Mouse (Mus musculus) Patski (cell line): ENCODE measurements around the gene Tbc1d1. TPM values are rescaled to one million over a fixed set of nuclear protein-coding genes. Genes with fewer than 3 reads are reported as not detected.

Experiments
- ATAC-seq: fragments of 100-300 bp; one replicate; pipeline ENCODE4 v1.8.0; 2021
- CTCF ChIA-PET: fragments of 350-600 bp; sonication (Branson Sonifier 250); formaldehyde crosslinking; loops from one replicate; lab custom pipeline; 2022; ENCODE audit warnings: inconsistent platforms; lab: Charles Lee
- POLR2A ChIA-PET: fragments of 350-600 bp; sonication (Branson Sonifier 250); formaldehyde crosslinking; loops from one replicate; lab custom pipeline; 2022; ENCODE audit warnings: antibody characterized with exemption, inconsistent platforms; lab: Charles Lee
- DNase-seq: peaks from one replicate; pipeline ENCODE4 v3.0.0-alpha.2; 2011; ENCODE audit warnings: low read depth, low spot score
- H3K27me3 ChIP-seq: fragments of 371-371 bp; one replicate; pipeline ENCODE4 v1.5.1; 2021
- CTCF ChIP-seq: fragments of 100-300 bp; IDR thresholded peaks from one replicate; pipeline ENCODE4 v1.5.1; 2021
- in situ Hi-C: fragments of 300-500 bp; cut with MboI; formaldehyde crosslinking; loops from 3 replicates; pipeline ENCODE4 v1.11.1; 2018; ENCODE audit warnings: low pct_unique_long_range_greater_than_20kb, mixed read lengths
- polyA plus RNA-seq: library from polyadenylated mRNA; unstranded; gene quantifications from one replicate; pipeline ENCODE4 v1.2.3, GENCODE M21; 2021

Gene Tbc1d1
- polyA plus RNA-seq, 1 experiment from 2014 or later: 45.9 TPM

- DNase-seq (no peak), ATAC-seq (peak; percentile 74)
- ChIA-PET POLR2A (no interaction called here), CTCF (interaction anchor here (1.0 kb wide), 1 partner anchor 22 kb away, joined by 4 read pairs; no protein-coding TSS in a partner anchor)
- H3K27me3 ChIP-seq: no peaks in the 10 kb centered on the region
- no peak for TF ChIP-seq CTCF
- in situ Hi-C loops: no loop called here
These were observed 18.4 kb downstream of the Tbc1d1 start for GRCm38 (mm10) chr5:64174429-64174935.

- H3K27me3 ChIP-seq: no peaks in the 10 kb centered on the region
- ChIA-PET CTCF (interaction anchor here (1.2 to 1.7 kb wide), 3 partner anchors 8 to 45 kb away, joined by 3 to 4 read pairs (median 3); no protein-coding TSS in a partner anchor), POLR2A (no interaction called here)
- DNase-seq (no peak), ATAC-seq (no peak)
- no peak for TF ChIP-seq CTCF
- in situ Hi-C loops: no loop called here
These were observed 24.4 kb downstream of the Tbc1d1 start for GRCm38 (mm10) chr5:64180548-64180947.

GRCm38 (mm10) chr5:64183712-64184111 is 27.6 kb downstream of the Tbc1d1 start:
- ATAC-seq (no peak), DNase-seq (no peak)
- in situ Hi-C loops: no loop called here
- CTCF ChIA-PET: no interaction called here
- POLR2A ChIA-PET: no interaction called here
- no peaks in the 10 kb centered on the region for H3K27me3 ChIP-seq
- no peak for TF ChIP-seq CTCF

GRCm38 (mm10) chr5:64185257-64185656 is 29.2 kb downstream of the Tbc1d1 start:
- ATAC-seq (no peak), DNase-seq (no peak)
- in situ Hi-C loops: no loop called here
- TF ChIP-seq CTCF: no peak
- CTCF ChIA-PET: interaction anchor here (1.0 kb wide), 1 partner anchor 202 kb away, joined by 3 read pairs; no protein-coding TSS in a partner anchor
- POLR2A ChIA-PET: no interaction called here
- H3K27me3 ChIP-seq: no peaks in the 10 kb centered on the region

DNA sequence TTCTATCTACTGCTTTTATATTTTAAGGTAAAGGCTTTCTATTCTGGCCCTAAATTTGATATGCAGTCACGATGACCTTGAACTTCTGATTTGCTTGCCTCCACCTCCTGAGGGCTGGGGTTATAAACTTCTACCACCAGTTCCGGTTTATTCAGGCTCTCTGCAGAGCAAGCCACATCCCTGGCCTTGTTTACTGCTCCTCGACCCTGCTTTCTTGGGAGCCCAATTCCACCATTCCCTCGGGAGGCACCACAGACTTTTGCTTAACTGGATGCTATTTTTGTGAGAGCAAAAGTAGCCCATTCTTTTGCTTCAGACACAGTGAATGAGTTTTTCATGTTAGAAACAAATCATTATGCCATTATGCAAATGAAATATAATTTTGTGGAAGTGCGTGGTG is 30.5 kb downstream of the Tbc1d1 start:
- ChIA-PET POLR2A (no interaction called here), CTCF (no interaction called here)
- DNase-seq (no peak), ATAC-seq (no peak)
- in situ Hi-C loops: no loop called here
- H3K27me3 ChIP-seq: no peaks in the 10 kb centered on the region
- TF ChIP-seq CTCF: no peak

DNA sequence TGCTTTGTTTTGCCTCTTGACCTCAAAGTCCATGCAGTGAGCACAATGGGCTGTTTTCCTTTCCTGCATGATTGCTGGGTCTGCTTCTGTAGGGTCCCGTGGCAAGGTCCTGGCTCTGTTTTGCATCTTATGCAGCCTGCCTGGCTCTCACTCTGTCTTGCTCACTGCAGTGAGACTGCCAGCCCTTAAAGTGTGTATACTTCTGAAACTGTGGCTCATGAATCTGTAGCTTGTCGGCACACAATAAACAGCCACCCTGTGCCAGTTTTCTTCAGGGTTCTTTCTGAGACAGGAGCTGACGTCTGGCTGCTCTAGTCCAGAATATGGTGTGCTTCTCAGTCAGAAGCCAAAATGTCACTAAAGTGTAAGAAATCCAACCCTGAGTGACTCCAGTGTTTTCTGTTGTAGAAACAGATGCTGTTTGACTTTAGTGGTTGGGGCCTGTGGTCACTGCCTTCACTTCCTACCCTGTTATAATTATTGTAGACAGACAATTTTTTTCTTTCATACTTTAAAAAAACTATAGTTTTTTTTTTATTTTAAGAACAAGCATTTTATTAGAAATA is 32.1 kb downstream of the Tbc1d1 start:
- H3K27me3 ChIP-seq: no peaks in the 10 kb centered on the region
- in situ Hi-C loops: no loop called here
- no peak for TF ChIP-seq CTCF
- DNase-seq: no peak
- POLR2A ChIA-PET: no interaction called here
- CTCF ChIA-PET: interaction anchor here (0.8 kb wide), 1 partner anchor 12 kb away, joined by 3 read pairs; no protein-coding TSS in a partner anchor
- ATAC-seq: no peak

- ATAC-seq (no peak), DNase-seq (no peak)
- POLR2A ChIA-PET: no interaction called here
- TF ChIP-seq CTCF: peak; percentile 47
- in situ Hi-C loops: loop anchor here (10.0 kb wide), 1 partner anchor 154 kb away; no protein-coding TSS in a partner anchor
- CTCF ChIA-PET: interaction anchor here (1.0 kb wide), 1 partner anchor 81 kb away, joined by 3 read pairs; no protein-coding TSS in a partner anchor
- H3K27me3 ChIP-seq: no peaks in the 10 kb centered on the region
These were observed 34.8 kb downstream of the Tbc1d1 start for GRCm38 (mm10) chr5:64190892-64191291.

GRCm38 (mm10) chr5:64193353-64193752 is 37.2 kb downstream of the Tbc1d1 start:
- ChIA-PET POLR2A (no interaction called here), CTCF (no interaction called here)
- no peak for TF ChIP-seq CTCF
- ATAC-seq (no peak), DNase-seq (no peak)
- no peaks in the 10 kb centered on the region for H3K27me3 ChIP-seq
- in situ Hi-C loops: loop anchor here (10.0 kb wide), 1 partner anchor 151 kb away; no protein-coding TSS in a partner anchor

DNA sequence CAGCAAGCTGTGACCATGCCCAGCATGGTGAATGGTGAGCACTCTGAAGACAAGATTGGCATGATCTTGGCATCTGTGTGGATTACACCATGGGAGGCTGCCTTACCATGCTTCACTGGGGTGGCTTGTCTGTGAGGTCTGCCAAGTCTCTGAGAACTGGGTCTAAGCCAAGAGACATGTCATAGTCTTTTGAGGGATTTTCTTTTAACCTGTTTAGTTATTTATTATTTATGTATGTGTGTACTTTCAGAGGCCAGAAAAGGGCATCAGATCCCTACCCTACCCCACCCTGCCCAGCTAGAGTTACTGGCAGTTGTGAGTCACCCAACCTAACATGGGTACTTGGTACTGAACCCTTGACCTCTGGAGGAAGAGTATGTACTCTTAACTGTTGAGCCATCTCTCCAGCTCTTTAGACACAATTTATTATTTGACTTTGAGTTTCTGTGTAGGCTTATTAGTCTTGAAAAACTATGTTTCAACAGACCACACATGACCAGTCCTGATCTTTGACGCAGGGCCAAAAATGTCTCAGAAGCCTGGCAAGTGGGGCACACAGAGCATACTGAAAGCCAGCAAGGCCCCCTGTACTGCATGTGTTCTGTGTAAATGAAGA is 40.3 kb downstream of the Tbc1d1 start:
- in situ Hi-C loops: loop anchor here (10.0 kb wide), 1 partner anchor 148 kb away; no protein-coding TSS in a partner anchor
- ChIA-PET POLR2A (interaction anchor here (1.1 kb wide), 1 partner anchor 37 kb away, joined by 3 read pairs; no protein-coding TSS in a partner anchor), CTCF (interaction anchor here (1.0 to 1.5 kb wide), 3 partner anchors 22 to 60 kb away, joined by 3 to 4 read pairs (median 4); partner anchors contain the start of gene Tbc1d1)
- H3K27me3 ChIP-seq: no peaks in the 10 kb centered on the region
- no peak for TF ChIP-seq CTCF
- peak; percentile 91 for ATAC-seq
- DNase-seq: peak; percentile 94

DNA sequence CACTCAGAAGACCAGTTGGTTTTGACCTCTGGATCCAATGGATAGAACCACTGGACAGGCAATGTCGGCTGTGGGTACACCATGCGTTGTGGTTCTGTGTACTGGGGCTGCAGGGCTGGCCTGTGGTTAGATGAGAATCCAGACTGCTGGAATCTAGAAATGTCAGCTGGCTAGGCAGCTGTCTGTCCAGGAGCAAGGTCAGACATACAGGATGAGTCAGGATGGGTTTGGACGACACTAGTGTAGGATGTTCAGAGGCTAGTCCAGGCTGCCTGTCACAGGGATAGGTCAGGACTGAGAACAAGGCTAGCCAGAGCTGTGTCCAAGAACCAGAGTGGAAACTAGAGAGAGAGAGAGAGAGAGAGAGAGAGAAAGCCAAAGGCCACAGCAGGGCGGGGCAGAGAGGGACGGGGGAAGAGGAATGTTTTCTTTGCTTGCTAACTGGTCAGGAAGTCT is 40.8 kb downstream of the Tbc1d1 start:
- POLR2A ChIA-PET: interaction anchor here (1.1 kb wide), 1 partner anchor 37 kb away, joined by 3 read pairs; no protein-coding TSS in a partner anchor
- H3K27me3 ChIP-seq: no peaks in the 10 kb centered on the region
- CTCF ChIA-PET: interaction anchor here (1.0 to 2.0 kb wide), 3 partner anchors 23 to 78 kb away, joined by 3 to 7 read pairs (median 4); no protein-coding TSS in a partner anchor
- ATAC-seq: peak; percentile 33
- DNase-seq: peak; percentile 49
- no peak for TF ChIP-seq CTCF
- in situ Hi-C loops: loop anchor here (10.0 kb wide), 1 partner anchor 148 kb away; no protein-coding TSS in a partner anchor
